Mouse (Mus musculus) embryonic facial prominence, embryonic 13.5 days (tissue): ENCODE measurements around the gene Fuom. TPM values are rescaled to one million over a fixed set of nuclear protein-coding genes. Genes with fewer than 3 reads are reported as not detected.
A peak's percentile ranks its signal among the peaks of the same experiment; 100 is the strongest.

ENCODE experiments used
- ATAC-seq: fragments of 200-750 bp; cut with Nextera tagmentation; 2 replicates; pipeline ENCODE4 v1.8.0; 2017; ENCODE audit warnings: low read depth; ENCODE audit not compliant: insufficient number of reproducible peaks, insufficient read depth, low FRiP score, low TSS enrichment
- H3K27ac ChIP-seq: fragments of 300-500 bp; sonication (generic); 2 replicates; pipeline ENCODE4 v1.5.1; 2015; ENCODE audit warnings: moderate library complexity, mild to moderate bottlenecking, inconsistent platforms
- H3K27me3 ChIP-seq: fragments of 300-500 bp; sonication (generic); 2 replicates; pipeline ENCODE4 v1.6.1; 2015; ENCODE audit warnings: mild to moderate bottlenecking, inconsistent platforms
- H3K36me3 ChIP-seq: fragments of 300-500 bp; sonication (generic); 2 replicates; pipeline ENCODE4 v1.6.1; 2015; ENCODE audit warnings: mild to moderate bottlenecking, inconsistent platforms
- H3K4me1 ChIP-seq: fragments of 300-500 bp; sonication (generic); 2 replicates; pipeline ENCODE4 v1.6.1; 2015; ENCODE audit warnings: inconsistent platforms
- H3K4me2 ChIP-seq: fragments of 300-500 bp; sonication (generic); 2 replicates; pipeline ENCODE4 v1.6.1; 2015; ENCODE audit warnings: moderate library complexity, mild to moderate bottlenecking, inconsistent platforms
- H3K4me3 ChIP-seq: fragments of 300-500 bp; sonication (generic); 2 replicates; pipeline ENCODE4 v1.5.1; 2015; ENCODE audit warnings: mild to moderate bottlenecking, inconsistent platforms
- H3K9ac ChIP-seq: fragments of 300-500 bp; sonication (generic); 2 replicates; pipeline ENCODE4 v1.6.1; 2015; ENCODE audit warnings: mild to moderate bottlenecking, inconsistent platforms
- H3K9me3 ChIP-seq: fragments of 300-500 bp; sonication (generic); 2 replicates; pipeline ENCODE4 v1.6.1; 2016; ENCODE audit warnings: inconsistent platforms
- WGBS: fragments of 180-500 bp; shearing (Covaris S2); methylation state at CpG from one replicate; pipeline ENCODE4 v1.1.7; 2015; ENCODE audit warnings: mixed read lengths; 5-methylcytosine and 5-hydroxymethylcytosine counted together
- polyA plus RNA-seq: library from polyadenylated mRNA; unstranded; fragments of >200 nt; fragmentation: Nextera tagmentation; extraction: Ambion mirVana; gene quantifications from 2 replicates; pipeline ENCODE4 v1.2.1, GENCODE M21; 2015

Fuom gene
- polyA plus RNA-seq, 1 experiment from 2014 or later, result 26.9 TPM

DNA sequence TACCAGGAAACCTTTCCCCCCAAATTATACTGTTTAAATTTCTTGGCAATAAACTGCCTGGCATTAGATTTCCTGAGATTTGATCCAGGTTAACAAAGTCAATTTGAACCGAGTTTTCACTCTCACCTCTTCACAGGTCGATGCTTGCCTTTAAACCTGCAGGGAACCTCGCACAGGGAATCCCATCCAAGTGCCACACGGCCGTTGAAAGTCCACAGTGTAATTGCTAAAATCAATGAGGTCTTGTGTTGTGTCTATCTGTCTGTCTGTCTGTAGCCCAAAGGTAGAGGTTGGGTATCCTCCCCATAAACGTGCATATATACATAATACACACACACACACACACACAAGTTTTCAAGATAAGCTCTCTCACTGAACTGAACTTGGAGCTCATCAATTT is 34.8 kb downstream of the Fuom start:
- Histone ChIP-seq H3K4me2 (no peak overlapping the region), H3K9ac (no peak overlapping the region), H3K4me1 (no peaks in the 10 kb centered on the region; the same call in 1 of the 2 replicates), H3K9me3 (no peaks in the 10 kb centered on the region), H3K4me3 (no peak overlapping the region), H3K27ac (no peak overlapping the region), H3K36me3 (no peaks in the 10 kb centered on the region), H3K27me3 (peaks cover 66% of the 10 kb centered on the region)
- WGBS, result 56% methylated on average over 6 of the region's 6 CpGs
- ATAC-seq, result no peak

DNA sequence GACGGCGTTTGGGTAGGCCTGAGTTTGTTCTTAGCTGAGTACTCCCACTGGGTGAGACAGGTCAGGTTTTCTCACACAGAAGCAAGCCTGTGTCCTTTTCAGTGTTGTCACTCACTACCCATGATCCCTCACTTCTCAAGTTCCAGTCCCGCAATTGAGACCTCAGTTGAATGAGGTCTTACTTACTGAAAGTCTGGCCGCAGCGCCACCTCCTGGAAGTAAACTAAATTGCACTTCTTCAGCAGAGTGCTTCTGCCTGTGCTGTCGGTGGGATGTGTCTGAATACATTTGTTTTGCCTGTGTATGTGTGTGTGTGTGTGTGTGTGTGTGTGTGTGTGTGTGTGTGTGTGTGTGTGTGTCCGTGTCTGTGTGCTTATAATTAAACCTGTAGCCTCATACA is 39.1 kb downstream of the Fuom start:
- peaks cover 80% of the 10 kb centered on the region for H3K27me3 ChIP-seq

DNA sequence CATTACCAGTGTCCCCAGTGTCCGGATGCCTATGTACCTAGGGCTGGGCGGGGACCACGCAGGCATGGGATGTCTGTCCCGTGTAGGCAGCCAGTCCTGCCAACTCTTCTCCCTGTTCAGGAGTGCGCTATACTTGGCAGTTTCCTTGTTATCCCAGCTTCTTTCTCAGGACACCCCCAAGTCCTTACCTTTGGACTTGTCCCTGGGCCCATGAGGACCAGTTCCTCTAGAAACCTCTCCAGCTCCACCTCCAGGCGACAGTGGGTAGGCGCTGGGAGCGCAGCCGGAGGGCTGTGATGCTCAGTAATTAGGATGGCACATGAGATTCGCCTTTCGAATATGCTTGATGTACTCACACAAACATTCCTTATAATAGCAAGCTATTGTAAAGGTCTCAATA is 39.9 kb downstream of the Fuom start:
- Histone ChIP-seq H3K27ac (no peak overlapping the region), H3K27me3 (peaks cover 88% of the 10 kb centered on the region), H3K9me3 (no peaks in the 10 kb centered on the region), H3K4me2 (no peak overlapping the region), H3K4me3 (no peak overlapping the region), H3K9ac (no peak overlapping the region), H3K36me3 (no peaks in the 10 kb centered on the region), H3K4me1 (peaks cover 19% of the 10 kb centered on the region)
- 19% methylated on average over 11 of the region's 11 CpGs for WGBS
- ATAC-seq, result no peak

More for the DNA sequence above, 39.1 kb downstream of the Fuom start:
- no peak overlapping the region for H3K9ac ChIP-seq
- no peak overlapping the region for H3K4me2 ChIP-seq
- H3K27ac ChIP-seq, result no peak overlapping the region
- H3K36me3 ChIP-seq, result no peaks in the 10 kb centered on the region
- H3K4me3 ChIP-seq, result no peak overlapping the region
- WGBS, result 21% methylated on average over 7 of the region's 7 CpGs
- no peaks in the 10 kb centered on the region for H3K9me3 ChIP-seq
- peaks cover 18% of the 10 kb centered on the region for H3K4me1 ChIP-seq
- ATAC-seq, result no peak

DNA sequence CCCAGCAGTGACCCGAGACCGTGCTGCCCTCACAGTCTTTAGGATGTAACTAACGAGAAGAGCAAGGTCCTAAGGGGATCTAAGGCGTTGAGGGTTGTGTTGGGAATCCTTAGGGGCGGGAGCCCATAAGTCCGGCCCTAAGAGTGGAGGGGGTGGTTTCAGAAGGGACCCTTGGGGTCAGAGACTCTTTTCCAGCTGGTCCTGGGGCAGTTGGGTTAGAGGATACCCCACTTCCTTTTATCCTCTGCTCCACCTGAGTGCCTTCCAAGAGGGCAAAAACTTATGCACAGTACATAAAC is 40.5 kb downstream of the Fuom start:
- WGBS, result 3% methylated on average over 6 of the region's 6 CpGs
- Histone ChIP-seq H3K36me3 (no peaks in the 10 kb centered on the region), H3K27ac (no peak overlapping the region), H3K4me1 (peaks cover 19% of the 10 kb centered on the region), H3K4me2 (peak overlapping the region; percentile 95), H3K9me3 (no peaks in the 10 kb centered on the region), H3K4me3 (peak overlapping the region; percentile 49), H3K27me3 (peaks cover 94% of the 10 kb centered on the region), H3K9ac (peak overlapping the region; percentile 67; the same call in 1 of the 2 replicates)
- ATAC-seq, result no peak

DNA sequence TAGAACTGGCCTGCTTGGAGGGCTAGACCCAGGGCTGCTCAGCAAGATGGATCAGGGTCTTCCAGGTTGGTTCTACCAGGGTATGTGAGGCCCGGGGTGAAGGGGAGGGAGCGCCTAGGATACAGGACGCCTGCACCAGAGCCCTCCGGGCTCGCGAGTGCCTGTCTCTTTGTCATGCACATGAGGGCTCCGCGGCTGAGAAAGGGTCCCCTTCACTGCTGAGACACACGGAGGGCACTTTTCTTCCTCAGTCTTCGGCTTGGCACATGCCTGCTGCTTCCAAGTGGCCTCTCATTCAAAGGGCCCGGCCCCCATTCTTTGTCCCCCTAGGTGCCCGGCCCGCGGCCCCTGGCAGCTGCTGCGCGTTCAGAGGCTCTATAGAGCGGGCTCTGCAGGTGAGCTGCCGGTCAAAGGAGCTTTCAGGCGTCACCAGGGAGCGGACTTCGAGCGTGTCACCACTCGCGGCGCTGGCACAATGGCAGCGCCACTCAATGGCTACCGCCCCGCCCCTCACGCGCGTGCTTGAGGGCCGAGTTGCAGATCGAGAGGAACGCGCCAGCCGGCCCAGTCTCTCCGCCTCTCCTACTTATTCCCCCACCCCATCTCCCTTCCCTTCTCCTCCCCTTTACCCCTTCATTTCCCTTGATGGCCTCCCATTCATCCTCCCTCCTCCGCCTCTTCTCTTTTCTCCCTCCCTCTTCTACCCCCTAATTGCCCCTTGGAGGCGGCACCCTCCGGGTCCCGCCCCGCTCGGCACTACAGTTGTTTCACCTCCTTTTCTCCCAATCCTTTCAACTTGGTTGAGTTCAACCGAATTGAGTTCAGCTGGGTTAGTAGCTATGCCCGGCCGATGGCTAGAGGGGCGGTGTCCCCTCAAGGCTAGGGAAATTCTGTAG is 41.1 kb downstream of the Fuom start:
- H3K9me3 ChIP-seq, result no peaks in the 10 kb centered on the region
- peak overlapping the region; percentile 49 for H3K4me3 ChIP-seq
- ATAC-seq, result 0 out of 2 replicates have a peak, but pooled peaks have one; percentile 40
- H3K36me3 ChIP-seq, result no peaks in the 10 kb centered on the region
- no peak overlapping the region for H3K27ac ChIP-seq
- WGBS, result 1% methylated on average over 46 of the region's 47 CpGs
- H3K27me3 ChIP-seq, result peaks cover 97% of the 10 kb centered on the region
- H3K4me1 ChIP-seq, result peaks cover 19% of the 10 kb centered on the region
- peak overlapping the region; percentile 67 for H3K9ac ChIP-seq
- H3K4me2 ChIP-seq, result peak overlapping the region; percentile 95

DNA sequence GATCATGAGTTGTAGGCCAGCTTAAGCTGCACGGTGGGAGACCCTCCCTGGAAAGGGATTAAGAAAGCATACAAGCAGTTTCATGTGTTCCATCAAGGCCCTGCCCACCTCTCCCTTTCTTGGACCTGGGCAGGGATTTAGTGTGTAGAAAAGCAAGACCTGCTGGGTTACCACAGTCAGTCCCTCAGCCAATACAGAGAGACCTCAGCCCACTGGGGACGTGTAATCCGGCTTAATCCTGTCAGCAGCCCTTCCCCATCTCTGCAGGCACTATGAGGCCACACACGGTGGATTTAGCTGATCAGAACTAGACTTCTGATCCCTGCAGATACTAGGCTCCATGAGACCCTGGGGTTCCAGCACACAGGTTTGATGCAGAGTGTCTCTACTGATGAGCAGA is 42.6 kb downstream of the Fuom start:
- Histone ChIP-seq H3K4me2 (no peak overlapping the region), H3K27ac (no peak overlapping the region), H3K27me3 (peaks cover 88% of the 10 kb centered on the region), H3K4me1 (peaks cover 19% of the 10 kb centered on the region), H3K4me3 (no peak overlapping the region), H3K9me3 (no peaks in the 10 kb centered on the region), H3K36me3 (no peaks in the 10 kb centered on the region), H3K9ac (no peak overlapping the region)
- WGBS, result 30% methylated on average over 4 of the region's 4 CpGs
- no peak for ATAC-seq

DNA sequence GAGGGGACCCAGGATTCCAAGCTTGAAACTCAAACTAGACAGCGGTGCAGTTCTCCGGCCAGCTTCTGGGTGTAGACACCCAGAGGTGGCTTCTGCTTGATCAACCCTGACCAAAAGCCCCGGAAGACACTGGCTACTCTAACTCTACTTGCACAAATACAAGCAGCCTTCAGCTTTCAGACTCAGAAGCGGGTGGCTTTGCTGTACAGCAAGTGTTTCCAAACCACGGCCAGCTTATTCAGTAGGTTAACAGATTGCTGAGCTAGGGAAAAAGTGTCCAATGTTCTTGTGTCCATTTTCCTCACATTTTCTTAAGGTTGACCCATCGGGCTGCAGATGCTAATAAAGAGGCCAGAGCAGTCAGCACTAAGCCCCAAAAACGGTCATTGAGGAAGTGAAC is 43.7 kb downstream of the Fuom start:
- WGBS, result 21% methylated on average over 7 of the region's 7 CpGs
- peak overlapping the region; percentile 48 for H3K4me3 ChIP-seq

DNA sequence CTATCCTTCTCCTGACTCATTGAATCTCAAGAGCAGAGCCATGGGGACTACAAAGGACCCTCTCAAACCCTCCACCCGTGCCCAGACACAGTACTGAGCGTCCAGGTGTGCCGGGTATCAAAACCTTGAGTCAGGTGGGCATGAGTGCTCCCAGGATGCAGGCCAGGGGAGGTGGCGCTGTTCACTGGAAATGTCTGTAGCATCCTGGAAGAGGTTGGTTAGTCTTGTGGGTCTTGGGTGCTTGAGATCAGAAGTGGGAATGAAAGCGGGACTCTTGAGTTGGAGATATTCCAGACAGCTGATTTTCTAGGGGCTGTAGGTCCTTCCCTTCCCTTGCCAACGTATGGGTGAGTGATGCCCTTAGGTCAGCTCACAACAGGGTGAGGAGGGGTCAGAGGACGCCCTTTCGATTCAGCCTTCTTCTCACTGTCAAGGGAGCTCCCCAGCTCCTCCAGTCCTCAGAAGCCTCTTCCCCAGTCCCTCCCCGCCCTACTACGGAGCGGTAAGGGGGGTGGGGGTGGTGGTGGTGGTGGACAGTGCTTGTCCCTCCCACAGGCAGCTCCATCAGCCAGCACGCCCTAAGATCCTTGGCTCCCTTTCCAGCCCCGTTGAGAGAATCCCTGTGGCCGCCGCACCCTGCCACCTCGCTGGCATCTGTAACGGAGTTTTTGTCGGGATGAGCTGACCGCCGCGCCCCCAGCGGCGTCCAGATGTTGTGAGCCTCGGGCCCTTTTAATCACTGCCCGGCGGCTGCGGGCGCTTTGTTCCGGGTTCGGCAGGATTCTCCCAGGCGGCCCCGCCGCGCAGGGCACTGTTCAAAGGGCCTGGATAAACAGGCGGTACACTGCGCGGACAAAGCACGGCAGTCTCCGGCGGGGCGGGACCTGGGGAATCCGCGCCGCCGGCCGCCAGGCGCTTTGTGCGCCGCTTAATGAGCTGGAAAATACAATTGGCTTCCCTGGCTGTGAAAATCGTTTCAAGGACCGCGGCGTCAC is 44.5 kb downstream of the Fuom start:
- peaks cover 19% of the 10 kb centered on the region for H3K4me1 ChIP-seq
- H3K27me3 ChIP-seq, result peaks cover 86% of the 10 kb centered on the region
- 2% methylated on average over 53 of the region's 53 CpGs for WGBS

More for the DNA sequence above, 43.7 kb downstream of the Fuom start:
- Histone ChIP-seq H3K27me3 (peaks cover 83% of the 10 kb centered on the region), H3K4me1 (peaks cover 19% of the 10 kb centered on the region), H3K9ac (peak overlapping the region; percentile 73; the same call in 1 of the 2 replicates), H3K36me3 (no peaks in the 10 kb centered on the region), H3K4me2 (peak overlapping the region; percentile 86), H3K27ac (no peak overlapping the region), H3K9me3 (no peaks in the 10 kb centered on the region)
- no peak for ATAC-seq

DNA sequence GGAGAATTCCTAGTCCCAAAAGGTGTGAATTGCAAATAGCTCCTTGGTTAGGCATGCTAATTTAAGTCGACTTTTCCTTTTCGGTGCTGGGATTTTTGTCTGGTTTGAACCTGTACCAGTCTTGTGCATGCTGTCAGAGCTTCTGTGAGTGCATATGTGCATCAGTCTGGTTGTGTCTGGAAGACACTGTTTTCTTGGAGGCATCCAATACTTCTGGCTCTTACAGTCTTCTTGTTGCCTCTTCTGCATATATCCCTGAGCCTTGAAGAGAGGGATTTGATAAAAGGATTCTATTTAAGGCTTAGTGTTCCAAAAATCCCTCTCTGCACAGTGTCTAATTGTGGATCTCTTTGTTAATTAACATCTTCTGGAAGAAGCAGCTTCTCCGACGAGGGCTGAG is 48.1 kb downstream of the Fuom start:
- Histone ChIP-seq H3K36me3 (no peaks in the 10 kb centered on the region), H3K9me3 (no peaks in the 10 kb centered on the region), H3K9ac (no peak overlapping the region), H3K4me1 (peaks cover 13% of the 10 kb centered on the region), H3K27me3 (peaks cover 86% of the 10 kb centered on the region), H3K27ac (no peak overlapping the region), H3K4me2 (no peak overlapping the region), H3K4me3 (no peak overlapping the region)
- WGBS, result 75% methylated on average over 4 of the region's 4 CpGs
- ATAC-seq, result no peak

More for the DNA sequence above, 44.5 kb downstream of the Fuom start:
- H3K36me3 ChIP-seq, result no peaks in the 10 kb centered on the region
- H3K9me3 ChIP-seq, result no peaks in the 10 kb centered on the region
- H3K4me3 ChIP-seq, result peak overlapping the region; percentile 48
- H3K9ac ChIP-seq, result peak overlapping the region; percentile 73
- H3K27ac ChIP-seq, result no peak overlapping the region
- H3K4me2 ChIP-seq, result peak overlapping the region; percentile 86
- ATAC-seq, result no peak

DNA sequence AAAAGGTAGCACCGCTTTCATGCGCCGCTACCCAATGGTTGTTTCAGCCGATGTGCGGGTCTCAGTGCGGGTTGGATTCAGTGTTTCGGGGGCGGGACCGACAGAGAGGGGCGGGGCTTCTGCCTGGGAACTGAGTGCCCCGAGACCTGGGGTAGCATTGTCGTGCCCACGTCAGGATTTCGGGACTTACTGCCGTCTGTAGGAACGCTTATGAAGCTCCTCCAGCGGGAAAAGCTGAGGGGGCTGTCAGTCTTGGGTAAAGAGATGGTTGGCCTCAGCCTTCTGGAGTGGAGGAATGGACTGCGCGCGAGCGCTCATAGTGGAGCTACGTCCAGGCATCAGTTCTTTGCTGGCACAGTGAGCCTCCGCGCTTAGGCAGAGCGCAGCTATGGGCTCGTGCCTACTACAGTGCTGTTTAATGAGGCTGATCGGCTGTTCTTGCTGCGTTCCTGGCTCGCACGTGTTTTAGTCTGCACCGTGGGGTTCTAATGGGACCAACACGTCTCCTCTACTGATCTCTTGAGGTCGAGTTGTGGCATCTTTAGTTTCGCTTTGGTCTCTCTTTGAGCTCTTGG is 53.0 kb downstream of the Fuom start:
- Histone ChIP-seq H3K36me3 (no peaks in the 10 kb centered on the region), H3K9me3 (no peaks in the 10 kb centered on the region), H3K27me3 (peaks cover 97% of the 10 kb centered on the region), H3K9ac (peak overlapping the region; percentile 40; the same call in 1 of the 2 replicates), H3K4me2 (peak overlapping the region; percentile 71), H3K4me3 (peak overlapping the region; percentile 43), H3K27ac (no peak overlapping the region), H3K4me1 (peaks cover 23% of the 10 kb centered on the region)
- ATAC-seq, result peak; percentile 68; the same call in 1 of the 2 replicates
- whole genome bisulfite sequencing, result under 1% methylated on average over 34 of the region's 34 CpGs
